9 mouse cellular contexts compared by ENCODE assay signal in the genomic region with DNA sequence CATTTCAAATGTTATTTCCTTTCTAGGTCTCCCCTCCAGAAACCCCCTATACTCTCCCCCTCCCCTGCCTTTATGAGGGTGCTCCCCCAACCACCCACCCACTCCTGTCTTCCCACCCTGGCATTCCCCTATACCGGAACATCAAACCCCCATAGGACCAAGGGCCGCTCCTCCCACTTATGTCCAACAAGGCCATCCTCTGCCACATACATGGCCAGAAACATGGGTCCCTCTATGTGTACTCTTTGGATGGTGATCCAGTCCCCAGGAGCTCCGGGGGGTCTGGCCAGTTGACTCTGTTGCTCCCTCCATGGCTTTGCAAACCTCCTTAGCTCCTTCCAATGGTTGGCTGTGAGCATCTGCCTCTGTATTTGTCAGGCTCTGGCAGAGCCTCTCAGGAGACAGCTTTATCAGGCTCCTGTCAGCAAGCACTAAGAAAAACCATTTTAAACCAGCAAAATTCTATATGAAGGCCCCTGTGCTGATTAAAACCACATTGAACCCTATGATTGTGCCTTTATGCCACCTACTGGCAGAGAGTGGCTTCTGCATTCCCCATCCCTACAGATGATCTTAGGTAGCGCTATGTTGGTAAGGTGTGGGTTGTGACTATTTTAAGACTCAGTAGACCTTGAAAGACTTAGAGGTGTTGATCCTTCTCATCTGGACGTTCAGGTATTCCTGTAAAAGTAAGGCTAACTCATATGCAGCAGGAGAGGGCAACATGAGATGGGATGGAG. TPM values are rescaled to one million over a fixed set of nuclear protein-coding genes. Genes with fewer than 3 reads are reported as not detected.
DNase-seq lines count a peak whose midpoint lies in the region; ATAC-seq and TF ChIP-seq lines count a peak whose summit lies in the region.
"Had no signal": no experiment of that assay in that cellular context is flagged by ENCODE, and none has a peak within 500 bp of the region (broad histone marks: within the 10 kb centered on the region; RNA-seq: fewer than 3 reads in every experiment).

No protein-coding gene starts in this region.

- WGBS in limb, embryonic 11.5 days: 79% methylated on average over 5 of the region's 5 CpGs
- 80% methylated on average over 5 of the region's 5 CpGs for WGBS in limb, embryonic 10.5 days
- WGBS in forebrain, embryonic 16.5 days: 82% methylated on average over 5 of the region's 5 CpGs
- 81% methylated on average over 5 of the region's 5 CpGs for WGBS in midbrain, postnatal 0 days

- no peaks in the 10 kb centered on the region for H3K9me3 ChIP-seq in limb, embryonic 11.5 days (ENCODE audit: control insufficient read depth, low read length)
- no peaks in the 10 kb centered on the region for H3K9me3 ChIP-seq in limb, embryonic 10.5 days (replicated peaks)
- no peaks in the 10 kb centered on the region for H3K9me3 ChIP-seq in forebrain, embryonic 16.5 days (ENCODE audit: control insufficient read depth, low read length)
- H3K9me3 ChIP-seq in midbrain, postnatal 0 days (ENCODE audit: low read length): no peaks in the 10 kb centered on the region
- H3K9me3 ChIP-seq: embryonic facial prominence, embryonic 12.5 days; limb, embryonic 15.5 days had no signal

- H3K27me3 ChIP-seq in limb, embryonic 11.5 days (ENCODE audit: control insufficient read depth, insufficient read depth, low read length): no peaks in the 10 kb centered on the region
- no peaks in the 10 kb centered on the region for H3K27me3 ChIP-seq in limb, embryonic 10.5 days (ENCODE audit: low read depth, poor library complexity, severe bottlenecking)
- no peaks in the 10 kb centered on the region for H3K27me3 ChIP-seq in forebrain, embryonic 16.5 days (replicated peaks; ENCODE audit: control insufficient read depth, insufficient read depth, low read length)
- H3K27me3 ChIP-seq in midbrain, postnatal 0 days (ENCODE audit: insufficient read depth, low read length): no peaks in the 10 kb centered on the region
- H3K27me3 ChIP-seq: embryonic facial prominence, embryonic 12.5 days; limb, embryonic 15.5 days had no signal

- no peak overlapping the region for H3K4me2 ChIP-seq in limb, embryonic 11.5 days (ENCODE audit: low read depth, severe bottlenecking)
- H3K4me2 ChIP-seq in forebrain, embryonic 16.5 days (ENCODE audit: low read length): no peak overlapping the region
- H3K4me2 ChIP-seq in midbrain, postnatal 0 days (ENCODE audit: low read depth, low read length, poor library complexity, severe bottlenecking): no peak overlapping the region
- H3K4me2 ChIP-seq: embryonic facial prominence, embryonic 12.5 days; limb, embryonic 15.5 days had no signal

- DNase-seq in limb, embryonic 11.5 days (ENCODE audit: low spot score): no peak
- DNase-seq in limb, embryonic 10.5 days (ENCODE audit: low spot score): no peak
- DNase-seq in ZHBTc4 (ENCODE audit: low read depth, low spot score): peak; percentile 49
- DNase-seq in kidney, postnatal 10 days: peak; percentile 37
- peak; percentile 48 for DNase-seq in midbrain, postnatal 0 days (ENCODE audit: low spot score)
- no peak for DNase-seq in urinary bladder, adult 18-20 months (ENCODE audit: low spot score in 2 of 2)

- H3K36me3 ChIP-seq in limb, embryonic 11.5 days (ENCODE audit: control insufficient read depth, insufficient read depth, low read length): no peaks in the 10 kb centered on the region
- no peaks in the 10 kb centered on the region for H3K36me3 ChIP-seq in limb, embryonic 10.5 days
- no peaks in the 10 kb centered on the region for H3K36me3 ChIP-seq in forebrain, embryonic 16.5 days (ENCODE audit: control insufficient read depth, insufficient read depth)
- H3K36me3 ChIP-seq in midbrain, postnatal 0 days (ENCODE audit: insufficient read depth, low read length): no peaks in the 10 kb centered on the region
- H3K36me3 ChIP-seq: embryonic facial prominence, embryonic 12.5 days; limb, embryonic 15.5 days had no signal

- no peaks in the 10 kb centered on the region for H3K4me1 ChIP-seq in limb, embryonic 11.5 days (ENCODE audit: control insufficient read depth, insufficient read depth, low read length)
- H3K4me1 ChIP-seq in limb, embryonic 10.5 days: no peaks in the 10 kb centered on the region
- no peaks in the 10 kb centered on the region for H3K4me1 ChIP-seq in forebrain, embryonic 16.5 days (replicated peaks; ENCODE audit: control insufficient read depth, insufficient read depth, low read length)
- H3K4me1 ChIP-seq in midbrain, postnatal 0 days (ENCODE audit: insufficient read depth, low read length): no peaks in the 10 kb centered on the region
- H3K4me1 ChIP-seq: limb, embryonic 15.5 days had no signal

- 0 out of 2 replicates have a peak, but pooled peaks have one; percentile 29 for ATAC-seq in limb, embryonic 11.5 days (ENCODE audit: insufficient number of reproducible peaks, low FRiP score, low TSS enrichment, low read depth)
- ATAC-seq in forebrain, embryonic 16.5 days: peak; percentile 80
- 0 out of 2 replicates have a peak, but pooled peaks have one; percentile 63 for ATAC-seq in midbrain, postnatal 0 days (ENCODE audit: low FRiP score)

- peak; percentile 79 for TF ChIP-seq CTCF in midbrain, postnatal 0 days (IDR thresholded peaks at IDR 0.05)

- H3K4me3 ChIP-seq in limb, embryonic 11.5 days (ENCODE audit: low read depth, low read length): no peak overlapping the region
- no peak overlapping the region for H3K4me3 ChIP-seq in limb, embryonic 10.5 days
- H3K4me3 ChIP-seq in forebrain, embryonic 16.5 days (replicated peaks; ENCODE audit: low read length): no peak overlapping the region
- H3K4me3 ChIP-seq in midbrain, postnatal 0 days (ENCODE audit: low read depth, low read length): no peak overlapping the region
- H3K4me3 ChIP-seq: embryonic facial prominence, embryonic 12.5 days; limb, embryonic 15.5 days had no signal

- H3K9ac ChIP-seq in limb, embryonic 11.5 days (ENCODE audit: low read length): no peak overlapping the region
- H3K9ac ChIP-seq in forebrain, embryonic 16.5 days (replicated peaks; ENCODE audit: low read depth, low read length): no peak overlapping the region
- H3K9ac ChIP-seq in midbrain, postnatal 0 days (replicated peaks; ENCODE audit: low read length, poor library complexity, severe bottlenecking): no peak overlapping the region
- H3K9ac ChIP-seq: embryonic facial prominence, embryonic 12.5 days; limb, embryonic 15.5 days had no signal

- H3K27ac ChIP-seq in limb, embryonic 11.5 days (replicated peaks; ENCODE audit: low read depth, low read length): no peak overlapping the region
- H3K27ac ChIP-seq in limb, embryonic 10.5 days: no peak overlapping the region
- H3K27ac ChIP-seq in forebrain, embryonic 16.5 days (ENCODE audit: low read length): no peak overlapping the region
- H3K27ac ChIP-seq in midbrain, postnatal 0 days (ENCODE audit: low read depth, low read length): no peak overlapping the region
- H3K27ac ChIP-seq: embryonic facial prominence, embryonic 12.5 days; limb, embryonic 15.5 days had no signal

RNA-seq across cellular contexts. Expression of a gene that starts 23.7 kb away (rescaled TPM):
- 10.5 and 11.8 TPM in 2 replicates for polyA plus RNA-seq in limb, embryonic 11.5 days (2014; fragmentation: Nextera tagmentation; extraction: Ambion mirVana)
- polyA plus RNA-seq in limb, embryonic 10.5 days (2016; fragmentation: Nextera tagmentation; extraction: Ambion mirVana): 10.3 and 11.5 TPM in 2 replicates
- 3.0 and 4.8 TPM in 2 replicates for polyA plus RNA-seq in forebrain, embryonic 16.5 days (2015; fragmentation: Nextera tagmentation; extraction: Ambion mirVana)
- 16.2 and 19.3 TPM in 2 replicates for total RNA-seq in midbrain, postnatal 0 days (2014; rRNA removed)
- 9.5 and 10.4 TPM in 2 replicates for polyA plus RNA-seq in midbrain, postnatal 0 days (2015; fragmentation: Nextera tagmentation; extraction: Ambion mirVana)

RNA-seq across cellular contexts. Expression of a gene that starts 23.9 kb away (rescaled TPM):
- 3.6 and 5.2 TPM in 2 replicates for polyA plus RNA-seq in limb, embryonic 11.5 days (2014; fragmentation: Nextera tagmentation; extraction: Ambion mirVana)
- 3.5 and 4.2 TPM in 2 replicates for polyA plus RNA-seq in limb, embryonic 10.5 days (2016; fragmentation: Nextera tagmentation; extraction: Ambion mirVana)
- polyA plus RNA-seq in forebrain, embryonic 16.5 days (2015; fragmentation: Nextera tagmentation; extraction: Ambion mirVana): 2.1 and 2.3 TPM in 2 replicates
- total RNA-seq in midbrain, postnatal 0 days (2014; rRNA removed): 12.6 and 29.8 TPM in 2 replicates
- 2.6 and 3.1 TPM in 2 replicates for polyA plus RNA-seq in midbrain, postnatal 0 days (2015; fragmentation: Nextera tagmentation; extraction: Ambion mirVana)

RNA-seq across cellular contexts. Expression of a gene that starts 29.6 kb away (rescaled TPM):
- polyA plus RNA-seq in limb, embryonic 11.5 days (2014; fragmentation: Nextera tagmentation; extraction: Ambion mirVana): not detected in 2 replicates
- polyA plus RNA-seq in limb, embryonic 10.5 days (2016; fragmentation: Nextera tagmentation; extraction: Ambion mirVana): not detected in 2 replicates
- not detected in 2 replicates for polyA plus RNA-seq in forebrain, embryonic 16.5 days (2015; fragmentation: Nextera tagmentation; extraction: Ambion mirVana)
- not detected in 2 replicates for total RNA-seq in midbrain, postnatal 0 days (2014; rRNA removed)
- polyA plus RNA-seq in midbrain, postnatal 0 days (2015; fragmentation: Nextera tagmentation; extraction: Ambion mirVana): not detected in 2 replicates
- polyA plus RNA-seq: embryonic facial prominence, embryonic 12.5 days; limb, embryonic 15.5 days had no signal

RNA-seq across cellular contexts. Expression of a gene that starts 43.4 kb away (rescaled TPM):
- 114 and 118 TPM in 2 replicates for polyA plus RNA-seq in limb, embryonic 11.5 days (2014; fragmentation: Nextera tagmentation; extraction: Ambion mirVana)
- 117 and 135 TPM in 2 replicates for polyA plus RNA-seq in limb, embryonic 10.5 days (2016; fragmentation: Nextera tagmentation; extraction: Ambion mirVana)
- 72.5 and 75.9 TPM in 2 replicates for polyA plus RNA-seq in forebrain, embryonic 16.5 days (2015; fragmentation: Nextera tagmentation; extraction: Ambion mirVana)
- total RNA-seq in midbrain, postnatal 0 days (2014; rRNA removed): 48.8 and 59.2 TPM in 2 replicates
- 95.0 and 102 TPM in 2 replicates for polyA plus RNA-seq in midbrain, postnatal 0 days (2015; fragmentation: Nextera tagmentation; extraction: Ambion mirVana)

RNA-seq across cellular contexts. Expression of a gene that starts 48.7 kb away (rescaled TPM):
- 0.16 and 0.20 TPM in 2 replicates for polyA plus RNA-seq in limb, embryonic 11.5 days (2014; fragmentation: Nextera tagmentation; extraction: Ambion mirVana)
- 0.15 TPM in 1 of 2 replicates, not detected in the other for polyA plus RNA-seq in limb, embryonic 10.5 days (2016; fragmentation: Nextera tagmentation; extraction: Ambion mirVana)
- polyA plus RNA-seq in forebrain, embryonic 16.5 days (2015; fragmentation: Nextera tagmentation; extraction: Ambion mirVana): not detected in 2 replicates
- not detected in 2 replicates for total RNA-seq in midbrain, postnatal 0 days (2014; rRNA removed)
- not detected in 2 replicates for polyA plus RNA-seq in midbrain, postnatal 0 days (2015; fragmentation: Nextera tagmentation; extraction: Ambion mirVana)

Comparison
In these comparisons a context has a peak if more than half of its experiments do, and no peak if none do; other contexts are left out.
1. ATAC-seq: peak in every context shown above with its lines; median percentile 80 in forebrain, embryonic 16.5 days; 63 in midbrain, postnatal 0 days; 29 in limb, embryonic 11.5 days.
2. DNase-seq: peak in ZHBTc4 (single experiment), kidney, postnatal 10 days (single experiment) and midbrain, postnatal 0 days (single experiment); none in limb, embryonic 11.5 days (single experiment), limb, embryonic 10.5 days (single experiment) and urinary bladder, adult 18-20 months (0 of 2).